Mouse (Mus musculus) embryonic facial prominence, embryonic 10.5 days (tissue): ENCODE measurements around the gene Ovol2. TPM values are rescaled to one million over a fixed set of nuclear protein-coding genes. Genes with fewer than 3 reads are reported as not detected.
"Not testable (repeated sequence)": the region's sequence is repeated elsewhere in the genome, so short reads cannot be mapped to it uniquely, and the experiment has no call there.

Source experiments
- DNase-seq: peaks from one replicate; pipeline ENCODE4 v3.0.0-alpha.2; 2017; ENCODE audit warnings: low spot score
- H3K27ac ChIP-seq: fragments of 300-500 bp; sonication (generic); replicated peaks from 2 replicates; pipeline ENCODE4 v1.5.1; 2016; ENCODE audit warnings: mild to moderate bottlenecking
- H3K27me3 ChIP-seq: fragments of 300-500 bp; sonication (generic); replicated peaks from 2 replicates; pipeline ENCODE4 v1.6.1; 2016; ENCODE audit warnings: low read depth, mild to moderate bottlenecking; ENCODE audit not compliant: poor library complexity, severe bottlenecking
- H3K36me3 ChIP-seq: fragments of 300-500 bp; sonication (generic); replicated peaks from 2 replicates; pipeline ENCODE4 v1.6.1; 2016; ENCODE audit warnings: mild to moderate bottlenecking, moderate library complexity
- H3K4me1 ChIP-seq: fragments of 300-500 bp; sonication (generic); 2 replicates; pipeline ENCODE4 v1.6.1; 2016
- H3K4me3 ChIP-seq: fragments of 300-500 bp; sonication (generic); 2 replicates; pipeline ENCODE4 v1.5.1; 2016; ENCODE audit warnings: mild to moderate bottlenecking, moderate library complexity
- H3K9me3 ChIP-seq: fragments of 300-500 bp; sonication (generic); 2 replicates; pipeline ENCODE4 v1.6.1; 2016; ENCODE audit warnings: mild to moderate bottlenecking
- WGBS: fragments of 180-500 bp; shearing (Covaris S2); methylation state at CpG from one replicate; pipeline ENCODE4 v1.1.7; 2016; 5-methylcytosine and 5-hydroxymethylcytosine counted together
- polyA plus RNA-seq: library from polyadenylated mRNA; unstranded; fragments of >200 nt; fragmentation: Nextera tagmentation; extraction: Ambion mirVana; gene quantifications from 2 replicates; pipeline ENCODE4 v1.2.1, GENCODE M21; 2016

The Ovol2 gene
- polyA plus RNA-seq, 1 experiment from 2014 or later = 0.71 TPM

GRCm38 (mm10) chr2:144338149-144338548 is 6.2 kb upstream of the Ovol2 start:
- not testable (repeated sequence) for H3K36me3 ChIP-seq, H3K9me3 ChIP-seq, DNase-seq, H3K4me1 ChIP-seq, H3K4me3 ChIP-seq, H3K27ac ChIP-seq
- WGBS = 75% methylated on average over 6 of the region's 6 CpGs
- peaks cover 26% of the 10 kb centered on the region for H3K27me3 ChIP-seq

- no peak for DNase-seq
- peaks cover 7% of the 10 kb centered on the region for H3K4me1 ChIP-seq
- peaks cover 30% of the 10 kb centered on the region for H3K27me3 ChIP-seq
- no peaks in the 10 kb centered on the region for H3K9me3 ChIP-seq
- H3K36me3 ChIP-seq = no peaks in the 10 kb centered on the region
- H3K27ac ChIP-seq = no peak overlapping the region
- H3K4me3 ChIP-seq = no peak overlapping the region
- WGBS = 80% methylated on average over 8 of the region's 8 CpGs
Observed at GRCm38 (mm10) chr2:144337701-144338100, 5.8 kb upstream of the Ovol2 start.

GRCm38 (mm10) chr2:144337230-144337629 is 5.3 kb upstream of the Ovol2 start:
- peaks cover 12% of the 10 kb centered on the region for H3K4me1 ChIP-seq
- no peaks in the 10 kb centered on the region for H3K9me3 ChIP-seq
- no peak overlapping the region for H3K4me3 ChIP-seq
- no peaks in the 10 kb centered on the region for H3K36me3 ChIP-seq
- H3K27ac ChIP-seq = no peak overlapping the region
- DNase-seq = no peak
- WGBS = 63% methylated on average over 3 of the region's 3 CpGs
- H3K27me3 ChIP-seq = peaks cover 35% of the 10 kb centered on the region

- 7% methylated on average over 28 of the region's 28 CpGs for WGBS
- Histone ChIP-seq H3K36me3 (no peaks in the 10 kb centered on the region), H3K4me1 (peaks cover 38% of the 10 kb centered on the region), H3K9me3 (no peaks in the 10 kb centered on the region), H3K27me3 (peaks cover 75% of the 10 kb centered on the region), H3K27ac (no peak overlapping the region), H3K4me3 (peak overlapping the region; percentile 62)
- DNase-seq = peak; percentile 60
Observed at GRCm38 (mm10) chr2:144333138-144333842, 1.3 kb upstream of the Ovol2 start.

- DNase-seq = no peak
Observed at GRCm38 (mm10) chr2:144332486-144332885, 540 bp upstream of the Ovol2 start.

GRCm38 (mm10) chr2:144330960-144331371 is 980 bp downstream of the Ovol2 start:
- DNase-seq = no peak
- Histone ChIP-seq H3K4me1 (peaks cover 38% of the 10 kb centered on the region), H3K4me3 (peak overlapping the region; percentile 62), H3K27ac (no peak overlapping the region), H3K27me3 (peaks cover 95% of the 10 kb centered on the region), H3K9me3 (no peaks in the 10 kb centered on the region), H3K36me3 (no peaks in the 10 kb centered on the region)
- WGBS = under 1% methylated on average over 50 of the region's 50 CpGs

More at GRCm38 (mm10) chr2:144332486-144332885, 540 bp upstream of the Ovol2 start:
- peaks cover 38% of the 10 kb centered on the region for H3K4me1 ChIP-seq
- no peaks in the 10 kb centered on the region for H3K9me3 ChIP-seq
- no peak overlapping the region for H3K27ac ChIP-seq
- H3K4me3 ChIP-seq = peak overlapping the region; percentile 62
- 4% methylated on average over 9 of the region's 9 CpGs for WGBS
- H3K36me3 ChIP-seq = no peaks in the 10 kb centered on the region
- H3K27me3 ChIP-seq = peaks cover 82% of the 10 kb centered on the region

- 1% methylated on average over 41 of the region's 41 CpGs for whole genome bisulfite sequencing
- peak; percentile 65 for DNase-seq
- H3K27ac ChIP-seq = no peak overlapping the region
- no peaks in the 10 kb centered on the region for H3K9me3 ChIP-seq
- H3K36me3 ChIP-seq = no peaks in the 10 kb centered on the region
- H3K27me3 ChIP-seq = peaks cover 92% of the 10 kb centered on the region
- H3K4me3 ChIP-seq = peak overlapping the region; percentile 62
- H3K4me1 ChIP-seq = peaks cover 38% of the 10 kb centered on the region
Observed at GRCm38 (mm10) chr2:144330352-144330959, 1.5 kb downstream of the Ovol2 start.

- Histone ChIP-seq H3K4me1 (peaks cover 38% of the 10 kb centered on the region), H3K27me3 (peaks cover 87% of the 10 kb centered on the region)
- 2% methylated on average over 10 of the region's 10 CpGs for WGBS
Observed at GRCm38 (mm10) chr2:144329937-144330336, 2.0 kb downstream of the Ovol2 start.

GRCm38 (mm10) chr2:144329451-144329850 is 2.5 kb downstream of the Ovol2 start:
- Histone ChIP-seq H3K27me3 (peaks cover 82% of the 10 kb centered on the region), H3K27ac (no peak overlapping the region), H3K4me3 (peak overlapping the region; percentile 62), H3K36me3 (no peaks in the 10 kb centered on the region), H3K4me1 (peaks cover 38% of the 10 kb centered on the region), H3K9me3 (no peaks in the 10 kb centered on the region)
- 2% methylated on average over 10 of the region's 10 CpGs for WGBS
- DNase-seq = peak; percentile 13

More at GRCm38 (mm10) chr2:144329937-144330336, 2.0 kb downstream of the Ovol2 start:
- peak overlapping the region; percentile 62 for H3K4me3 ChIP-seq
- DNase-seq = no peak
- no peaks in the 10 kb centered on the region for H3K36me3 ChIP-seq
- H3K27ac ChIP-seq = no peak overlapping the region
- no peaks in the 10 kb centered on the region for H3K9me3 ChIP-seq

GRCm38 (mm10) chr2:144324218-144324617 is 7.7 kb downstream of the Ovol2 start:
- no peak for DNase-seq
- H3K27me3 ChIP-seq = peaks cover 29% of the 10 kb centered on the region
- H3K4me3 ChIP-seq = no peak overlapping the region
- H3K27ac ChIP-seq = no peak overlapping the region
- WGBS = 75% methylated on average over 3 of the region's 3 CpGs
- H3K4me1 ChIP-seq = peaks cover under 1% of the 10 kb centered on the region; the same call in 1 of the 2 replicates
- no peaks in the 10 kb centered on the region for H3K36me3 ChIP-seq
- no peaks in the 10 kb centered on the region for H3K9me3 ChIP-seq

- H3K27ac ChIP-seq = no peak overlapping the region
- no peaks in the 10 kb centered on the region for H3K36me3 ChIP-seq
- 80% methylated on average over 2 of the region's 2 CpGs for WGBS
- H3K9me3 ChIP-seq = no peaks in the 10 kb centered on the region
- H3K4me3 ChIP-seq = no peak overlapping the region
- no peak for DNase-seq
- H3K27me3 ChIP-seq = no peaks in the 10 kb centered on the region
- peaks cover 12% of the 10 kb centered on the region for H3K4me1 ChIP-seq
Observed at GRCm38 (mm10) chr2:144311372-144311771, 20.6 kb downstream of the Ovol2 start.

GRCm38 (mm10) chr2:144310273-144310672 is 21.7 kb downstream of the Ovol2 start:
- no peak for DNase-seq
- Histone ChIP-seq H3K4me3 (no peak overlapping the region), H3K9me3 (no peaks in the 10 kb centered on the region), H3K36me3 (no peaks in the 10 kb centered on the region), H3K27ac (peak overlapping the region; percentile 48), H3K27me3 (no peaks in the 10 kb centered on the region), H3K4me1 (peaks cover 15% of the 10 kb centered on the region)
- WGBS = 16% methylated on average over 5 of the region's 5 CpGs

GRCm38 (mm10) chr2:144308561-144308960 is 23.4 kb downstream of the Ovol2 start:
- no peak for DNase-seq
- H3K9me3 ChIP-seq = no peaks in the 10 kb centered on the region
- H3K27me3 ChIP-seq = no peaks in the 10 kb centered on the region
- peaks cover 15% of the 10 kb centered on the region for H3K4me1 ChIP-seq
- 67% methylated on average over 8 of the region's 8 CpGs for WGBS
- no peak overlapping the region for H3K4me3 ChIP-seq
- H3K36me3 ChIP-seq = no peaks in the 10 kb centered on the region
- H3K27ac ChIP-seq = no peak overlapping the region
